Mouse (Mus musculus) midbrain, embryonic 15.5 days (tissue): Measurements from ENCODE around the gene Acsbg1. TPM values are rescaled to one million over a fixed set of nuclear protein-coding genes. Genes with fewer than 3 reads are reported as not detected.

Experiments used
- ATAC-seq: fragments of 200-750 bp; cut with Nextera tagmentation; replicated peaks from 2 replicates; pipeline ENCODE4 v1.8.0; 2017; ENCODE audit warnings: moderate TSS enrichment
- H3K27ac ChIP-seq: fragments of 300-500 bp; sonication (generic); 2 replicates; pipeline ENCODE4 v1.5.1; 2015; ENCODE audit warnings: mild to moderate bottlenecking, inconsistent platforms
- H3K27me3 ChIP-seq: fragments of 300-500 bp; sonication (generic); replicated peaks from 2 replicates; pipeline ENCODE4 v1.6.1; 2015; ENCODE audit warnings: inconsistent platforms
- H3K36me3 ChIP-seq: fragments of 300-500 bp; sonication (generic); replicated peaks from 2 replicates; pipeline ENCODE4 v1.6.1; 2015; ENCODE audit warnings: inconsistent platforms
- H3K4me1 ChIP-seq: fragments of 300-500 bp; sonication (generic); 2 replicates; pipeline ENCODE4 v1.6.1; 2015; ENCODE audit warnings: inconsistent platforms
- H3K4me2 ChIP-seq: fragments of 300-500 bp; sonication (generic); 2 replicates; pipeline ENCODE4 v1.6.1; 2015; ENCODE audit warnings: inconsistent platforms, mild to moderate bottlenecking, moderate library complexity
- H3K4me3 ChIP-seq: fragments of 300-500 bp; sonication (generic); 2 replicates; pipeline ENCODE4 v1.5.1; 2015; ENCODE audit warnings: mild to moderate bottlenecking, inconsistent platforms
- H3K9ac ChIP-seq: fragments of 300-500 bp; sonication (generic); 2 replicates; pipeline ENCODE4 v1.6.1; 2015; ENCODE audit warnings: mild to moderate bottlenecking, inconsistent platforms
- H3K9me3 ChIP-seq: fragments of 300-500 bp; sonication (generic); 2 replicates; pipeline ENCODE4 v1.6.1; 2016; ENCODE audit warnings: inconsistent platforms
- WGBS: fragments of 180-500 bp; shearing (Covaris S2); methylation state at CpG from one replicate; pipeline ENCODE4 v1.1.7; 2015; ENCODE audit warnings: mixed read lengths; 5-methylcytosine and 5-hydroxymethylcytosine counted together
- polyA plus RNA-seq: library from polyadenylated mRNA; unstranded; fragments of >200 nt; fragmentation: Nextera tagmentation; extraction: Ambion mirVana; gene quantifications from 2 replicates; pipeline ENCODE4 v1.2.1, GENCODE M21; 2015

The Acsbg1 gene
- polyA plus RNA-seq, 1 experiment from 2014 or later: 17.9 TPM

- 57% methylated on average over 5 of the region's 5 CpGs for WGBS
- no peak overlapping the region for H3K4me3 ChIP-seq
- H3K9ac ChIP-seq: no peak overlapping the region
- H3K4me1 ChIP-seq: no peaks in the 10 kb centered on the region
- ATAC-seq: no peak
- no peaks in the 10 kb centered on the region for H3K36me3 ChIP-seq
- H3K4me2 ChIP-seq: no peak overlapping the region
- no peak overlapping the region for H3K27ac ChIP-seq
- H3K9me3 ChIP-seq: no peaks in the 10 kb centered on the region
- no peaks in the 10 kb centered on the region for H3K27me3 ChIP-seq
Observed at GRCm38 (mm10) chr9:54637510-54638314, 24.0 kb downstream of the Acsbg1 start.

- no peak for ATAC-seq
- 87% methylated on average over 2 of the region's 2 CpGs for WGBS
Observed at GRCm38 (mm10) chr9:54633401-54633800, 28.3 kb downstream of the Acsbg1 start.

GRCm38 (mm10) chr9:54630905-54631304, 30.8 kb downstream of the Acsbg1 start:
- Histone ChIP-seq H3K27ac (no peak overlapping the region), H3K4me3 (no peak overlapping the region), H3K9ac (no peak overlapping the region), H3K27me3 (no peaks in the 10 kb centered on the region), H3K4me1 (no peaks in the 10 kb centered on the region), H3K9me3 (no peaks in the 10 kb centered on the region), H3K4me2 (no peak overlapping the region), H3K36me3 (no peaks in the 10 kb centered on the region)
- ATAC-seq: no peak

More at GRCm38 (mm10) chr9:54633401-54633800, 28.3 kb downstream of the Acsbg1 start:
- Histone ChIP-seq H3K9me3 (no peaks in the 10 kb centered on the region), H3K4me3 (no peak overlapping the region), H3K4me1 (no peaks in the 10 kb centered on the region), H3K4me2 (no peak overlapping the region), H3K9ac (no peak overlapping the region), H3K27me3 (no peaks in the 10 kb centered on the region), H3K36me3 (no peaks in the 10 kb centered on the region), H3K27ac (no peak overlapping the region)

- ATAC-seq: no peak
- H3K27ac ChIP-seq: no peak overlapping the region
Observed at GRCm38 (mm10) chr9:54629613-54630261, 31.9 kb downstream of the Acsbg1 start.

GRCm38 (mm10) chr9:54628752-54629151, 32.9 kb downstream of the Acsbg1 start:
- 83% methylated on average over 4 of the region's 4 CpGs for WGBS
- ATAC-seq: no peak
- no peak overlapping the region for H3K9ac ChIP-seq
- H3K36me3 ChIP-seq: no peaks in the 10 kb centered on the region
- H3K27ac ChIP-seq: no peak overlapping the region
- no peak overlapping the region for H3K4me3 ChIP-seq
- H3K4me2 ChIP-seq: no peak overlapping the region
- no peaks in the 10 kb centered on the region for H3K9me3 ChIP-seq
- no peaks in the 10 kb centered on the region for H3K4me1 ChIP-seq
- no peaks in the 10 kb centered on the region for H3K27me3 ChIP-seq

More at GRCm38 (mm10) chr9:54629613-54630261, 31.9 kb downstream of the Acsbg1 start:
- Histone ChIP-seq H3K36me3 (no peaks in the 10 kb centered on the region), H3K4me1 (no peaks in the 10 kb centered on the region), H3K9ac (no peak overlapping the region), H3K4me2 (no peak overlapping the region), H3K4me3 (no peak overlapping the region), H3K27me3 (no peaks in the 10 kb centered on the region), H3K9me3 (no peaks in the 10 kb centered on the region)
- WGBS: 79% methylated on average over 5 of the region's 5 CpGs

- H3K4me2 ChIP-seq: no peak overlapping the region
- H3K36me3 ChIP-seq: no peaks in the 10 kb centered on the region
- no peak overlapping the region for H3K9ac ChIP-seq
- 96% methylated on average over 5 of the region's 5 CpGs for WGBS
- H3K4me3 ChIP-seq: no peak overlapping the region
- ATAC-seq: no peak
- H3K27me3 ChIP-seq: no peaks in the 10 kb centered on the region
- no peak overlapping the region for H3K27ac ChIP-seq
- no peaks in the 10 kb centered on the region for H3K4me1 ChIP-seq
- H3K9me3 ChIP-seq: no peaks in the 10 kb centered on the region
Observed at GRCm38 (mm10) chr9:54627240-54627639, 34.4 kb downstream of the Acsbg1 start.

- Histone ChIP-seq H3K27ac (no peak overlapping the region), H3K4me2 (no peak overlapping the region), H3K27me3 (no peaks in the 10 kb centered on the region), H3K9ac (no peak overlapping the region), H3K4me1 (no peaks in the 10 kb centered on the region), H3K9me3 (no peaks in the 10 kb centered on the region), H3K36me3 (no peaks in the 10 kb centered on the region), H3K4me3 (no peak overlapping the region)
- ATAC-seq: peak; percentile 67; the same call in 1 of the 2 replicates
- 72% methylated on average over 13 of the region's 13 CpGs for WGBS
Observed at GRCm38 (mm10) chr9:54614182-54614850, 47.4 kb downstream of the Acsbg1 start.

- no peak for ATAC-seq
- Histone ChIP-seq H3K4me1 (no peaks in the 10 kb centered on the region), H3K4me2 (no peak overlapping the region), H3K4me3 (no peak overlapping the region), H3K27ac (no peak overlapping the region), H3K36me3 (no peaks in the 10 kb centered on the region), H3K27me3 (no peaks in the 10 kb centered on the region), H3K9me3 (no peaks in the 10 kb centered on the region), H3K9ac (no peak overlapping the region)
- WGBS: 83% methylated on average over 5 of the region's 5 CpGs
Observed at GRCm38 (mm10) chr9:54612781-54613191, 48.9 kb downstream of the Acsbg1 start.

GRCm38 (mm10) chr9:54604886-54605285, 56.8 kb downstream of the Acsbg1 start:
- Histone ChIP-seq H3K9ac (no peak overlapping the region), H3K4me3 (no peak overlapping the region), H3K4me1 (no peaks in the 10 kb centered on the region), H3K27me3 (no peaks in the 10 kb centered on the region), H3K27ac (no peak overlapping the region), H3K4me2 (no peak overlapping the region), H3K36me3 (peaks cover 37% of the 10 kb centered on the region), H3K9me3 (no peaks in the 10 kb centered on the region)
- no peak for ATAC-seq
- WGBS: 57% methylated on average over 4 of the region's 4 CpGs

GRCm38 (mm10) chr9:54604131-54604654, 57.5 kb downstream of the Acsbg1 start:
- no peaks in the 10 kb centered on the region for H3K27me3 ChIP-seq
- no peak overlapping the region for H3K4me3 ChIP-seq
- ATAC-seq: no peak
- no peaks in the 10 kb centered on the region for H3K4me1 ChIP-seq
- no peaks in the 10 kb centered on the region for H3K9me3 ChIP-seq
- WGBS: 67% methylated on average over 5 of the region's 5 CpGs
- H3K9ac ChIP-seq: no peak overlapping the region
- no peak overlapping the region for H3K4me2 ChIP-seq
- no peak overlapping the region for H3K27ac ChIP-seq
- H3K36me3 ChIP-seq: peaks cover 37% of the 10 kb centered on the region

GRCm38 (mm10) chr9:54602916-54603315, 58.8 kb downstream of the Acsbg1 start:
- no peak overlapping the region for H3K4me3 ChIP-seq
- ATAC-seq: no peak
- H3K36me3 ChIP-seq: peaks cover 49% of the 10 kb centered on the region
- no peaks in the 10 kb centered on the region for H3K4me1 ChIP-seq
- no peak overlapping the region for H3K4me2 ChIP-seq
- no peak overlapping the region for H3K9ac ChIP-seq
- no peaks in the 10 kb centered on the region for H3K27me3 ChIP-seq
- 53% methylated on average over 7 of the region's 7 CpGs for WGBS
- H3K27ac ChIP-seq: no peak overlapping the region
- H3K9me3 ChIP-seq: no peaks in the 10 kb centered on the region

GRCm38 (mm10) chr9:54602386-54602785, 59.3 kb downstream of the Acsbg1 start:
- Histone ChIP-seq H3K27me3 (no peaks in the 10 kb centered on the region), H3K4me3 (no peak overlapping the region), H3K27ac (no peak overlapping the region), H3K9me3 (no peaks in the 10 kb centered on the region), H3K9ac (no peak overlapping the region), H3K4me2 (no peak overlapping the region), H3K4me1 (no peaks in the 10 kb centered on the region), H3K36me3 (peaks cover 52% of the 10 kb centered on the region)
- no peak for ATAC-seq
- WGBS: 73% methylated on average over 2 of the region's 2 CpGs
